Mouse (Mus musculus): ENCODE data around the gene Cd52. TPM values are rescaled to one million over a fixed set of nuclear protein-coding genes. Genes with fewer than 3 reads are reported as not detected.
"Not testable (repeated sequence)": the region's sequence is repeated elsewhere in the genome, so short reads cannot be mapped to it uniquely, and the experiment has no call there.

Cd52 gene
- 1 to 10 TPM; 1.6 to 4.8 (median 2.7) TPM for total RNA-seq (2022)

GRCm38 (mm10) chr4:134094923-134095547 lies at the start of gene Cd52:
TSS of gene Cd52 (minus strand) at chr4:134095082.
- DNase-seq (ENCODE audit: low spot score) = peak; percentile 19

DNA sequence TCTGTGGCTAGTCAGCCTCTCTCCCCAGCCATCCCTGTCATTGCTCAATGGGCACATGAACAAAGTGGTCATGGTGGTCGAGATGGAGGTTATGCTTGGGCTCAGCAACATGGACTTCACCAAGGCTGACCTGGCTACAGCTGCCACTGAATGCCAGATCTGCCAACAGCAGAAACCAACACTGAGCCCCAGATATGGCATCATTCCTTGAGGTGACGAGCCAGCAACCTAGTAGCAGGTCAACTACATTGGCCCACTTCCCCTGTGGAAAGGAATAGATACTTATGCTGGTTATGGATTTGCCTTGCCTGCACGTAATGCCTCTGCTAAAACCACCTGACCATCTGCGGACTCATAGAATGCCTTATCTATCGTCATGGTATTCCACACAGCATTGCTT lies 49.4 kb upstream of the Cd52 start:
- not testable (repeated sequence) for DNase-seq (ENCODE audit: low spot score)

GRCm38 (mm10) chr4:134138857-134139256 lies 44.0 kb upstream of the Cd52 start:
- no peak for DNase-seq (ENCODE audit: low spot score)

GRCm38 (mm10) chr4:134136280-134136926 lies 41.5 kb upstream of the Cd52 start:
- no peak for DNase-seq (ENCODE audit: low spot score)

DNA sequence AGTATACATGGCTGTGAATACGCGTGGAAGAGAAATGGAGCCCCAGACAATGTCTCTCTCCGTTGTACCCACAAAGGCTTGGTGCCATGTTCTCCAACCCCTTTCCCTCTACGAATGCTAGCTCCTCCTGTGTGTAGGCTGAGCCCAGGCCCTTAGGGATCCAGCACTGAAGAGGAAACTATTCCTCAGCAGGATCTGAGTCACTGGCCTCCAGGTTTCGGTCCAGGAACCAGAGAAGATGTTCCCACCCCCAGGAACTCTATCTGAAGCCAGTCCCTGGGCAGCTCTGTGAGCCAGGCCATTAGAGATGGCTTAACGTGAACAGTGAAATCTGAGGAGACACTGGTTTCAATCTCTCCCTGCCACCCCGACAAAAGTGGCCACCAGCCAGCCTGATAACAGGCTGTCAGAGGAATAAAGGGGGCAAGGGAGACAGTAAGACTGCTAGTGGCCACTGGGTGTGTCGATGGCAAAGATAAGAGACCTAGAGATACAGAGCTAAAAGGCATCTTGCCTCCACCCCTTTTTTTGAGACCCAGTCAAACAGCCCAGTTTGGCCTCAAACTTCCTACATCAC lies 37.7 kb upstream of the Cd52 start:
- DNase-seq (ENCODE audit: low spot score) = no peak

DNA sequence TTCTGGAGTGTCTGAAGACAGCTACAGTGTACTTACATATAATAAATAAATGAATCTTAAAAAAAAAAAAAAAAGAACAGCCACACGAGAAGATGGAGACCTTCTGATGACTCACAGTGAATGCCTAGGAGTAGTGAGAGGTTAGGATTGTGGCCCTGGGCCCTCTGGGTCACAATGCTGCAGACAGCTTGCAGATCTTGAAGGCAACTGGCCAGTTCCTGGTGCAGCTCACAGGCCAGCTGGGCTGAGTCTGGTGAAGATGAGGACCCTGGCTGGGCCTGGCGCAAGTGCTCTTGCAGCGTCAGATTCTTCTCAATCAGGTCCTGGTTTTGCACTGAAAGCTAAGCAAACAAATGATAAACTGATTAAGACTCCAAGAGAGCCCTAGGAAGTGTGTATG lies 37.2 kb upstream of the Cd52 start:
- DNase-seq (ENCODE audit: low spot score) = no peak

GRCm38 (mm10) chr4:134129482-134129881 lies 34.6 kb upstream of the Cd52 start:
- DNase-seq (ENCODE audit: low spot score) = no peak

- no peak for DNase-seq (ENCODE audit: low spot score)
Measured at GRCm38 (mm10) chr4:134128983-134129362, 34.1 kb upstream of the Cd52 start.

GRCm38 (mm10) chr4:134128221-134128982 lies 33.5 kb upstream of the Cd52 start, which contains the start of gene Sh3bgrl3:
TSS of gene Sh3bgrl3 (minus strand) at chr4:134128789.
- peak; percentile 89 for DNase-seq (ENCODE audit: low spot score)

DNA sequence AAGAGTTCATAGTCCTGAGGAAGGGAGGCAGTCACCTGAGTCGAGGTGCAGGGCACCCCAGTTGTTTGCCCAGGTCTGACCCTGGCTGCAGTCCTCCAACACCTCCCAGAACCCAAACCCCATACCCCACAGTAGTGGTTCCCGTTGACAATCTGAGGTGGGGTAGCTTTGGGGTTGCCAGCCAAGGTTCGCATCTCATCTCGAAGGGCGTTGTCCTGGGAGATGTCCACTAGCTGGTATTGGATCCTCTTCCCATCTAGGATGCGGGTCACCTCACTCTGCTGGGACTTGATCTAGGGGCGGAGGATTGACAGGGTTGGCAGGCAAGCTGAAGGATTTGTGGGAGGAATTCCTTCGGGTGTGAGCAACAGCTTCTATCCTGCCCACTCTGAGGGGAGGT lies 32.9 kb upstream of the Cd52 start:
- DNase-seq (ENCODE audit: low spot score) = no peak

- no peak for DNase-seq (ENCODE audit: low spot score)
Measured at GRCm38 (mm10) chr4:134127121-134127455, 32.2 kb upstream of the Cd52 start.

- no peak for DNase-seq (ENCODE audit: low spot score)
Measured at GRCm38 (mm10) chr4:134126300-134127120, 31.6 kb upstream of the Cd52 start.

DNA sequence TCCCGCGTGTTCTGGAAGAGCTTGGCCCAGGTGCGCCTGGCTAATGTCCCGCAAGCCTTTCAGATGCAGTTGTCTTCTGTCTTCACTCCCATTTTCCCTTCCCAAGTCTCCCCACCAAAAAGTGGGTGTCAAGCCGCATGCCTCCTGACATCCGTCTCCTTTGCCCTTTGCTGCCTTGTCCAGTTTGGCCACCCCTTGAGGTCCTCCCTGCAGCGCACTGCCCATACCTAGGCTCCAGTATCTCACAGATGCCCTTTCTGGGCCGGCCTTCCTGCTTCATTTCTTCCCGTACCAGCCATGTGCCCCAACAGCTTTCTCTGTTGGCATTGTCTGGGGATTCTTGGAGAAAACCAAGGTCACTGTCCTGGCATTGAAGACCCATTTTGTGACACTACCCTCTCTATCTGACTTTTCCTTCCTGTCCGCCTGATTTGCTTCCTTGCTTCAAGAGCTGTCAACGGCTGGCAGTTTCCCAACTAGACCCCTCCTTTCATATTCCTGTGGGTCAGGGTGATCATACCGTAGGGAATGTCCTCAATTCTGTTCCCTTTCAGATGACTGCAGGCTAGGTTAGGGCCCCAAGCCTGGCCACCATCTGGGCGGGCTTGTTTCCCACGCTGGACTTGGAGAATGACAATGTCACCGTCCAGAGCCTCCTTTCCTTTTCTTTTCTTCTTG lies 30.6 kb upstream of the Cd52 start:
- DNase-seq (ENCODE audit: low spot score) = no peak

DNA sequence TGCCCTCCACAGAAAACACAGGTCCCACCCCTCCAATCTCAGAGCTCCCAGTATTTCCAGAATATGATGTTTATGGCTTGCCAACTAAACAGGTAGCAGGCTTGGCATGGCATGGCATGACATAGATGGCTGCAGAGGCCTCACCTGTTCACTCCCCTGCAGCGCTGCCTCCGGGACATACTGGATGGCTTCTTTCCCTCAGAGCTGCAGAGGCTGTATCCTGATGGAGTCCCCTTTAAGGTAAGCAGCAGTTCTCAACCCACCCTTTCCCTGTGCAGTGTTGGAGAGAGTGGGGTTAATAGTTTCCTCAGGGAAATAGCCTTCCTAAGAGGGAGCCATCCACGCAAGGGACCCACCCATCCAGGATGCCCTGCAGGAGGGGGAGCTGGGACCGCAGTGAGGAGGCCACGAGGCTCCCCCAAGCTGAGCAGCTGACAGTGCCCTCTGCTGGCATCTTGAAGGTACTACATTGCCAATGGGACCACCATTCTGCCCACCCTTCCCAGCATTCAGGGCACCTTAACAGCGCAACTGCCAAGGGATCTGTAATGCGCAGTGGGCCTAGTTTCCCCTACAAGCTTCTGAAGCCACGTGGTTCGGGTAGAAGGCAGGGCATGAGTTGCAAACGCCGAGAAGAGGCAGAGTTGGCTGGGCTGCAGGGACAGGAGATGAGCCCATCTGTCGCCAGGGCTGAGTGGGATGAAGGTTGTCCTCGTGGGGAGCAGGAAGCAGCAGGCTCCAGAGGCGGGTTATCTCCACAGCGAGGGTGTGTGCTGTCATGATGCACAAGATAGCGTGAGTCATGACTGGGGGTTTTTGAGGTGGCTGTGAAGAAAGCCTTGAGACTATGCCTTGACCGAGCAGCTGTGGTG lies 29.0 kb upstream of the Cd52 start:
- DNase-seq (ENCODE audit: low spot score) = no peak

DNA sequence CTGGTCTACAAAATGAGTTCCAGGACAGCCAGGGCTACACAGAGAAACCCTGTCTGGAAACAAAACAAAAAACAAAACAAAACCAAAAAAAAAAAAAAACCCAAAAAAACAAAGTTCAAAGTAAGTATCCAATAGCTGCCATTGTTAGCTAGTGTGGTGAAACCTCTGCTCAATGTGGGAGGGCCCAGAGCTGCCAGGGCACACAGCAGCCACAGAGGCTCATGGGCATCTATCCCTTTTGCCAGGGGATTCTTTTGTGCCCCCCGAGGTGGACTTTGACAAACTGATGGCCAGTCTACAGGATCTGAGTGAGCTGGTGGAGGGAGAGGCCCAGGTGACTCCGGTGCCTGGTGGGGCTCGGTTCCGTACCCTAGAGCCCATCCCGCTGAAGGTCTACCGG lies 28.3 kb upstream of the Cd52 start:
- no peak for DNase-seq (ENCODE audit: low spot score)

DNA sequence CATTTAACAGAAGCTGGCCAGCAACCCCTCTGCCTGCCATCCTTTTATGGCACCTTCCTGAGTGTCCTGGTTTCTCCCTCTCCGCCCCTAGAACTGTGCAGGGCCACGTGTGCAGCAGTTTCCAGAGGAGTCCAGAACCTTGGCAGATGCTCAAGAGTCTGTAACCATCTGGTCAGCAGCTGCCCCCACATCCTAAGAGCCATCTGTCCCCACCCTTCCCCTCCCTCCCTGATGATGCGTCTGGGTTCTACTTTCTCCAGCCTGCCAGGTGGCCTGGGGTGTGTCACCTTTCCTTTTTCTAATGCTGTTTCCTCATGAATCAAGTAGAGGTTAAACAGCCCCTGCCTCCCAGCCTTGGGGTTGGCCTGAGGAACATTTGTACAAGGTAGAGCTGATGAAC lies 27.4 kb upstream of the Cd52 start:
- no peak for DNase-seq (ENCODE audit: low spot score)

DNA sequence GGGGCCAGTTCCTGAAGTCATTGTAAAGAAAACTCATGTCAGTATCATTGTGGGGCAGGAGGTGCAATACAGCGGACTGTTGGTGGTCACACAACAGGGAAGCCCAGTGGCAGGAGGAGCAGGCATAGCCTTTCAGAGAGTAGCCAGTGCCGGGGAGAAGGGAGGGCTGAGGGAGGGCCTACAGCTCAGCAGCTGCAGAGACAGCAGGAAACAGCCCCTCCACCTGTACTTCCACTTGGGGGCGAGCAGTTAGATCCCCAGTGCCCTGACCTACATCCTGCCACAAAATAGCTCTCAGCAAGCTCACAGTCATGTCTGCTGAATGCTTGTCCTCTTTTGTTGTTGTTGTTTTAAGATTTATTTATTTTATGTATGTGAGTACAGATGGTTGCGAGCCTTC lies 26.7 kb upstream of the Cd52 start:
- no peak for DNase-seq (ENCODE audit: low spot score)

DNA sequence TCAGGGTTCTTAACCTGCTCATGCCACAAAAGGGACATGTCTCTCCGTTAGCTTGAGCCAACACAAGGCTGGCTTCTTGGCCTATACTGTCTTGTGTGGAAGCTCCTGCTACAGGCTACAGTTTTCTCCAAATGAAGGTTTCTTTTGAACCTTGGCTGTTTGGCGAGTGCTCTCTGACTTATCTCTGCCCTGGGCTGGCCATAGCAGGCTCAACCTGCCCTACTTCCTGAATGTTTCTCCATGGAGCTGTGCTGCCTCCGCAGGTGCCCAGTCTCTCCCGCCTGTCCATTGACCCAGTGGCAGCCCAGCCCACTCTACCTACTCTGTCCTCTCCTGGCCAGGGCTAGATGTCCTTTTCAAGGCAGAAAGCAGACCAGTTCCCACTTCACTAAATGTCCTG lies 26.0 kb upstream of the Cd52 start:
- no peak for DNase-seq (ENCODE audit: low spot score)

GRCm38 (mm10) chr4:134120192-134120805 lies 25.4 kb upstream of the Cd52 start:
- no peak for DNase-seq (ENCODE audit: low spot score)

GRCm38 (mm10) chr4:134119644-134120043 lies 24.8 kb upstream of the Cd52 start:
- no peak for DNase-seq (ENCODE audit: low spot score)
